Mouse (Mus musculus): Measurements from ENCODE around the gene Pam.

- TF ChIP-seq CTCF (IDR thresholded peaks at IDR 0.05; ENCODE audit: low read depth, low read length): no peak
- no peak for TF ChIP-seq POLR2A (IDR thresholded peaks at IDR 0.05; ENCODE audit: extremely low read depth, insufficient read depth, low read length)
Observed at GRCm38 (mm10) chr1:97851601-97852175, 243.8 kb downstream of the Pam start.
